Mouse (Mus musculus): ENCODE measurements at regions not wholly inside any gene's neighbourhood (a gene's known extent, or its start where the extent isn't known, plus 50 kb on each side); places are given as distances from the start of the nearest gene placed in this dataset.
A peak's percentile ranks its signal among the peaks of the same experiment; 100 is the strongest.

DNA sequence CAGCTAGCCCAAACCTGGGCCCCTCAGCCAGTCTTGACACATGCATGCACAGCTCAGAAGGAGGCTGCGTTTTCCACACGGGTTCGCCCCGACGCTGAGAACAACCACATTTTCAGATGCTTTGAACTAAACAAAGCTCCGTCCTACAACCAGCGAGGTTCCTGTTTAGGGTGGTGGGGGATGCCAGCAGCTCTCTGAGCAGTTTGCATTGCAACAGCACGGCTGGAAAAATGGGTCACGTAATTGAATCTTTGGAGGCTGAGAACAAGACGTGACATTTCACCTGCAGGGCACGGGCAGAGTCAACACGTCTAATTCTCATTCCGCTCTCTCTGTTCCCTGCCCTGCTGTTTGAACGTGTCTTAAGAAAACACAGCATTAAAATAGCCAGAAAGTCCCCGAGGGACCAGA lies 119.2 kb downstream of the Syk start:
- peak; percentile 84 for DNase-seq (ENCODE audit: low spot score)

GRCm38 (mm10) chr13:52703401-52704164 lies 120.6 kb downstream of the Syk start:
- DNase-seq (ENCODE audit: low spot score), result no peak

DNA sequence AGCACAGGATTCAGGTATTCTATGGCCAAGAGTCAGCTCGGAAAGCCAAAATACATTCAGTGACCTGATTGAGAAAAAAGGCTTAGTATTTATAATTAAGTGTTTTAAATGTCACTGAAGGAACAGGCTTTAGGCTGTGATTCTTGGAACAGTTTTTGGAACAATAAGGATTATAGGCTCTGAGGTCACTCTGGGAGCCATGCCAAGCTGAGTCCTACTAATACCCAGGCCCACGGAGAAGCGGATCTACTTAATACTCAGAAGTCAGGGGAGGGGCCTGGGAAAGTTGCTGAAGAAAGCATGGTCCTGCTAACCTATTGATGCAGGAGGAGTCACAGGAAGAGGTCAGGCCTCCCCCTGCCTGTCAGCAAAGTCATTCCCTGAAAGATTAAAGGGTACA lies 121.7 kb downstream of the Syk start:
- no peak for DNase-seq (ENCODE audit: low spot score)

DNA sequence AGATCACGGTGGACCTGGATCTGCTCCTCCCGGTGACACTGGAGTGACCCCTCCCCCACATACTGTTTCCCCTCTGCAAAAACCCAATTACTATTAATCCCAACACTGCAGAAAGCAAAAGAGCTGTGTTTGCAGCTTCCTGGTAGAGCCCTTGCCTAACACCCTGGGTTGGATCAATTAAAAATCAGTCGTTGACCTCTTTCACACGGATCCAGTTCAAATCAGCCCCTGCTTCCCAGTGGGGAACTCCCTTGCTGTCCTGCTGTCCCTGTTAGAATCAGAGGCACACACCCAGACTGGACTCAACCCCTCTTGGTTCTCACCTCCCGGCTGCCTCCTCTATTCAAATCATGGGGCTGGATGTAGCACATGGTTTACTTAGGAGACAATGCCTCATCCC lies 126.6 kb downstream of the Syk start:
- no peak for DNase-seq (ENCODE audit: low spot score)

GRCm38 (mm10) chr13:52711713-52712369 lies 128.9 kb downstream of the Syk start:
- peak; percentile 92 for DNase-seq (ENCODE audit: low spot score)

- DNase-seq (ENCODE audit: low spot score), result peak; percentile 62
These were observed 138.5 kb downstream of the Syk start for GRCm38 (mm10) chr13:52721463-52721862.

GRCm38 (mm10) chr13:52722718-52723117 lies 139.7 kb downstream of the Syk start:
- no peak for DNase-seq (ENCODE audit: low spot score)

GRCm38 (mm10) chr13:52726043-52726442 lies 143.1 kb downstream of the Syk start:
- DNase-seq (ENCODE audit: low spot score), result no peak

DNA sequence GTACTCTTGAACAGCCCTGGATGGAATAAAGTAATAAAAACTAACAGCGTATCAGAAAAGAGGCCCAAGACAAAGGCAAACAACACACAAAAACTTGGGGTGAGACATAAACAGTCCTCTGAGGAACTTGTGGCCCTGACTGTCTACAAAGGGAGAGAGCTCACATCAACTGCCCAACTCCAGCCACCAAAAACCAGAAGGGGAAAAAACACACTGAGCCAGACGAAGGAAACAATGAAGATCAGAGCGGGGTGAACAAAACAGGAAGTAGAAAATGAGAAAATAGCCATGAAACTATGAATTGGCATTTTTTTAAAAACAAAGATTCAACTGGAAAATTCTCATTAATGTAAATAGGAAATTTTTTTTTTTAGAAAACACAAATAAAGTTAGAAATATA lies 143.6 kb downstream of the Syk start:
- DNase-seq (ENCODE audit: low spot score), result no peak

DNA sequence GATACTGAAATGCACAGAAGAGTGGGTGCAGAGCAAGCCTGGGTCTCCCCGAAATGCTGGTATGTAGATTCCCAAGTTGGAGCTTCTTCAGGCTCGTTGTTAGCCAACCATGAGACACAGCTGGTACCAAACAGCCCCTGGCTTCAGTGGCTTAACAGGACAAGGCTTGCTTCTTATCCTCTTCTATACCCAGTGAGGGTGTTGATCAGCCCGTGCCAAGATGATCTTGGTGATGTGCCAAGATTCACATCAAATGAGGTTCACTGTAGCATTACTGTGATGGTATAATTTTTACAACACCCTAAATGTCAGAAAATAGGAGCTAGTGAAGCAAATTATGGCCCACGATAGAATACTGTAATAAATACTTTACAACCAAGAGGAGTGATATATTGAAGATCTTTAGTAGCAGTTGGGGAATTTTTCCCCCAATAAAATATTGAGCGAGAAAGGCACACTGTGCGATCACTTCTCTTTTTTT lies 152.5 kb downstream of the Syk start:
- no peak for DNase-seq (ENCODE audit: low spot score)

DNA sequence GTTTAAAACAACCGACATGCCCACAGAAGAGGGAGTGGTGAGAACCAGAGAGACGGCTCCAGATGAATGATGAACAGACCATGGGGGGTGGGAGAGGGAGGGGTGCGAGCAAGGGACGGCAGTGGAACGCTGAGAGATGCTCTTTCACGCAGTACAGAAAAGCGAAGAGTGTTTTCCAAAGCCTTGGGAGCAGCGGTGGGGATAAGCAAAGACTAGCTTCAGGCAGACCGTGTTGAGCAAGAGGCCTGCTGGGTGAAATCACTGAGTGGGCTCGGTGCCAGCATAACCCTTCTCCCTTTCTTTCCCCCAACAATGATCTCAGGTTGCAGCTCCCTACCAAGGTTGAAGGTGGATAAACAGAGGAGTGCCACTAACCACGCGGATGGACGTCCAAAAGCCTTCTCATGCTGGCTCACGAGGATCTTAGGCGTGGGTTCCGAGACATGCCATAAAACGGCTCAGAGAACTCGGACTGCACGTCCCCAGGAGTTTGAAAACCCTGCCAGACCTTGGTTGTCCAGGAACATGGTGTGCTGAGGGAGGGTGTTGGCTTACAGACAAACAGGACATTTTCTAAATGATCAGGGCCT lies 153.1 kb downstream of the Syk start:
- no peak for DNase-seq (ENCODE audit: low spot score)

- DNase-seq (ENCODE audit: low spot score), result no peak
These were observed 155.2 kb downstream of the Syk start for GRCm38 (mm10) chr13:52738095-52738660.

DNA sequence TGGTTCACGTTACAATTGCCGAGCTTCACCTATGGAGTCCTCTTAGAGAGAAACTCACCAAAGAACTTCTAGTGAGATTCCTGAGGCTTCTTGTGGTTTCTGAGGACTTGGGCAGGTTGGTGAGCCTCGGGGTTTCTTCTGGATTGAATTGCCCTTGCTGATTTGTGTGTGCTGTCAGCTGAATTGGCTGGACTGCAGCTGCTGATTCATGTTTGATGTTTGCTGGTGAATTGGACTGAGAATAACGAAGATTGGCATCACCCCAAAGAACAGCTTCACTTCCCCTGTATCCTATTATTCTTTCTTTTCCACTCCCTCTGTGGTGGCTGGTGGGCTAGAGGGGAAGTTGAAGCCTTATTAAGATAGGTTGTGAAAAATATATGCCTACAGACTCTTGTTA lies 158.4 kb downstream of the Syk start:
- DNase-seq (ENCODE audit: low spot score), result no peak

- no peak for DNase-seq (ENCODE audit: low spot score)
These were observed 173.0 kb downstream of the Syk start for GRCm38 (mm10) chr13:52756005-52756404.

- DNase-seq (ENCODE audit: low spot score), result no peak
These were observed 163.8 kb downstream of the Auh start for GRCm38 (mm10) chr13:52765508-52766181.

DNA sequence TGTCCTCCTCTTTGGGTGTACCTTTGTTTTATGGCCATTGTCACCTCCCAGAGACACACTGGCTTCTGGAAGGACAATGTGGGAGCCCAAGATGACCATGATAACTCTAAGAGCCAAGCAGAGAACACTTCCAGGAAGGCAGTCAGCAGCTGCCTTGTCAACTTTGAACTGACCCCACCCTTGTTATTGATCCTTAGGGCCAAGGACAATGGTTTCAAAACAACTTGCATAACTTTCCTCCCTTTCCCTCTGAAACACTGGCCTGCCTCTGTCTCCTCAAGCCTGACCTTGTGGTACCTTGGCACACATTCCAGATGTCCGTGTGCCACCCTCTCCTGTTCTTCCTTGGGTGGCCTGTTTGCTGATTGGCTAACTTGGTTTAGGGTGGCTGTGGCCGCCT lies 163.2 kb downstream of the Auh start:
- no peak for DNase-seq (ENCODE audit: low spot score)

- no peak for DNase-seq (ENCODE audit: low spot score)
These were observed 159.5 kb downstream of the Auh start for GRCm38 (mm10) chr13:52769956-52770355.

DNA sequence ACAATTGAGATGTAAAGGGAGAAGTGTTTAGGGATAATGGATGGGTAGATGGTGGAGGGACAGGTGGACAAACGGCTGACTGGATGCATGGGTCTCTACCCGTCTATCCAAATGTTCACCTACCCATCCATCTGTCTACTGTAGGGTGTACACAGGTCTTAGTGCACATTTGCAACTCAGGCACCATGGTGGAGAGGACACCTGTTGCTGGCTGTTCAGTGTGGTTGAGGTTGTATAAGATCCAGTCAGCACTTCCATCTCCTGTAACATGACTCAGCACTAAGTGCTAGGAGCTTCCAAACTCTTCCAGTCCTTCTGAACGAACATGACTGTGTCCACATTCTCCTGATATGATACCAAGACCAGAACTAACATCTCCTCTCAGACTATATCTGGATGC lies 158.0 kb downstream of the Auh start:
- DNase-seq (ENCODE audit: low spot score), result no peak

GRCm38 (mm10) chr13:52772081-52772480 lies 157.4 kb downstream of the Auh start:
- DNase-seq (ENCODE audit: low spot score), result no peak

DNA sequence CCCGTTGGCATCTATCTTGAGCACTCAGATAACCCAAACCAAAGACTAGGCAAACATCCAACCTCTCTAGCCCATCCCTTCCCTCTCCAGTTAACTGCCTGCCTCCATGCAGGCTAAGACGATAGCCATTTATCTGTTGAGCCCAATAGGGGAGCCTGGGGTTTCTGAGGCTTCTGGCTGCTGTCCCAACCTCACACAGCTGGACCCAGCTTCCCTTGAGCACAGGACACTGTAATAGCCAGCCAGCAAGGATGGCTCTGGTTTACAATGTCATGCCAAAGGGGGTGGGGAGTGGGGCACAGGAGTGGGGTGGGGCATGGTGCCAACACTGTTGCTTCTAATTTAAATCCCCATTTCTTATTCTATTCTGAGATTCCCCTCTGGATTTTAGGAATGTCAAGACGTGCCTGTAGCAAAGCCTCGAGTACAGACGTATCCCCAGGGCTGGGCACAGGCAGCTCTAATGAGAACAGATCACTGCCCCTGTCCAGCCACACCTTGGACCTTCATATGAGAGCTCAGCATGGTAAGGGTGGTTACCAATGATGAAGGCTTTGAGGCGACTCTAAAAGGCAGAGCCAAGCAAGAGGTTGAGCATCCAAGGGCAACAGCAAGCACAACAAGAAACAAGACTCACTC lies 152.0 kb downstream of the Auh start:
- no peak for DNase-seq (ENCODE audit: low spot score)

DNA sequence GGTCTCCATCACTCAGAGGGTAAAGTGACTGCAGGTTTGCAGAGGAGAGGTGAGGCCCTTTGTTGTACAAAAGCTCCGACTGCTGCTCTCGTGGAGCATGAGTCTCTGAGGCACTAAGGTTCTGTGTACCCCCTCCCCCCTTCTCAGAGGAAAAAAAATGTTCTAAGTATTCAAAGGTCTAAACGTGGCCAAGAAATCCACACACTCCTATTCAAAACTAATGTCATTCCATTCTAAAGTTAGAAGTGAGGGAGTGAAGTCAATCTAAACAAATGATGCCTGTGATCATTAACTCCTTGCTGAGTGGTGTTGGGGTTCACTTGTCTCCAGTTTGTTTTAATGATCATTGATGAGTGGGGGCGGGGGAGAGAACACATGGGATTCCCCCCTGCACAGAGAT lies 150.6 kb downstream of the Auh start:
- no peak for DNase-seq (ENCODE audit: low spot score)

Data from thymus, postnatal 0 days (tissue).